Mouse (Mus musculus) stomach, embryonic 16.5 days (tissue): Measurements from ENCODE around the gene LTO1. TPM values are rescaled to one million over a fixed set of nuclear protein-coding genes. Genes with fewer than 3 reads are reported as not detected.

Experiments used
- ATAC-seq: fragments of 200-750 bp; cut with Nextera tagmentation; 2 replicates; pipeline ENCODE4 v1.8.0; 2017; ENCODE audit warnings: moderate number of reproducible peaks, moderate TSS enrichment; ENCODE audit not compliant: insufficient read depth, low FRiP score
- H3K27ac ChIP-seq: fragments of 300-500 bp; sonication (generic); 2 replicates; pipeline ENCODE4 v1.5.1; 2014; ENCODE audit warnings: low read length
- H3K27me3 ChIP-seq: fragments of 300-500 bp; sonication (generic); 2 replicates; pipeline ENCODE4 v1.6.1; 2014; ENCODE audit warnings: low read length, control low read depth, mixed read lengths; ENCODE audit not compliant: control insufficient read depth, insufficient read depth
- H3K36me3 ChIP-seq: fragments of 300-500 bp; sonication (generic); 2 replicates; pipeline ENCODE4 v1.6.1; 2014; ENCODE audit warnings: low read length; ENCODE audit not compliant: control insufficient read depth, insufficient read depth
- H3K4me1 ChIP-seq: fragments of 300-500 bp; sonication (generic); 2 replicates; pipeline ENCODE4 v1.6.1; 2014; ENCODE audit warnings: low read length, control low read depth, mixed read lengths; ENCODE audit not compliant: control insufficient read depth, insufficient read depth
- H3K4me2 ChIP-seq: fragments of 300-500 bp; sonication (generic); 2 replicates; pipeline ENCODE4 v1.6.1; 2014; ENCODE audit warnings: low read depth, low read length, mixed read lengths
- H3K4me3 ChIP-seq: fragments of 300-500 bp; sonication (generic); replicated peaks from 2 replicates; pipeline ENCODE4 v1.5.1; 2014; ENCODE audit warnings: mild to moderate bottlenecking, low read length
- H3K9ac ChIP-seq: fragments of 300-500 bp; sonication (generic); 2 replicates; pipeline ENCODE4 v1.6.1; 2014; ENCODE audit warnings: low read length
- H3K9me3 ChIP-seq: fragments of 300-500 bp; sonication (generic); replicated peaks from 2 replicates; pipeline ENCODE4 v1.6.1; 2016; ENCODE audit warnings: low read length, control low read depth; ENCODE audit not compliant: control insufficient read depth
- WGBS: fragments of 180-500 bp; shearing (Covaris S2); extraction: QIAGEN DNeasy Blood & Tissue Kit; methylation state at CpG from one replicate; pipeline ENCODE4 v1.1.7; 2014; 5-methylcytosine and 5-hydroxymethylcytosine counted together
- polyA plus RNA-seq: library from polyadenylated mRNA; unstranded; fragments of >200 nt; fragmentation: Nextera tagmentation; extraction: Ambion mirVana; gene quantifications from 2 replicates; pipeline ENCODE4 v1.2.1, GENCODE M21; 2015

Gene LTO1
- polyA plus RNA-seq, 1 experiment from 2014 or later = 27.9 TPM

DNA sequence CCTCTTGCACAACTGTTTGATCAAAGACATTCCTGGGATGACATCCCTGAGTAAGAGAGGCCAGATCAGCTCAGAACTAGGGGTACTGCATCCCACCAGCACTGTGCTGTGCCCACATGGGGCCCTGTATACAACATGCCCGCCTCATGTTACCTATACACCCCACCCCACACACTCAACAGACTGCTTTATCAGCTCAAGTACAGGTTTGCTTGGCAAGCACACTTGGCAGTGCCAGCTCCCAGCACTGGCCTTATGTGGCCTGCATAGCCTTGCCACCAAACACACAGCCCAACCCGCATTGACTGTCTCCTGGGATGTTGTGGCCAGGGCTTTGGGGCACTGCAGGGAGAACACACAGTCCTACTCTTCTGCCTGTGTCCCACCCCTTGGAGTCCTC, 12.7 kb downstream of the LTO1 start:
- no peaks in the 10 kb centered on the region for H3K9me3 ChIP-seq
- H3K4me1 ChIP-seq = no peaks in the 10 kb centered on the region
- no peaks in the 10 kb centered on the region for H3K27me3 ChIP-seq
- no peak overlapping the region for H3K4me3 ChIP-seq
- H3K9ac ChIP-seq = no peak overlapping the region
- ATAC-seq = no peak
- 69% methylated on average over 2 of the region's 2 CpGs for WGBS
- H3K27ac ChIP-seq = no peak overlapping the region
- no peaks in the 10 kb centered on the region for H3K36me3 ChIP-seq
- no peak overlapping the region for H3K4me2 ChIP-seq

DNA sequence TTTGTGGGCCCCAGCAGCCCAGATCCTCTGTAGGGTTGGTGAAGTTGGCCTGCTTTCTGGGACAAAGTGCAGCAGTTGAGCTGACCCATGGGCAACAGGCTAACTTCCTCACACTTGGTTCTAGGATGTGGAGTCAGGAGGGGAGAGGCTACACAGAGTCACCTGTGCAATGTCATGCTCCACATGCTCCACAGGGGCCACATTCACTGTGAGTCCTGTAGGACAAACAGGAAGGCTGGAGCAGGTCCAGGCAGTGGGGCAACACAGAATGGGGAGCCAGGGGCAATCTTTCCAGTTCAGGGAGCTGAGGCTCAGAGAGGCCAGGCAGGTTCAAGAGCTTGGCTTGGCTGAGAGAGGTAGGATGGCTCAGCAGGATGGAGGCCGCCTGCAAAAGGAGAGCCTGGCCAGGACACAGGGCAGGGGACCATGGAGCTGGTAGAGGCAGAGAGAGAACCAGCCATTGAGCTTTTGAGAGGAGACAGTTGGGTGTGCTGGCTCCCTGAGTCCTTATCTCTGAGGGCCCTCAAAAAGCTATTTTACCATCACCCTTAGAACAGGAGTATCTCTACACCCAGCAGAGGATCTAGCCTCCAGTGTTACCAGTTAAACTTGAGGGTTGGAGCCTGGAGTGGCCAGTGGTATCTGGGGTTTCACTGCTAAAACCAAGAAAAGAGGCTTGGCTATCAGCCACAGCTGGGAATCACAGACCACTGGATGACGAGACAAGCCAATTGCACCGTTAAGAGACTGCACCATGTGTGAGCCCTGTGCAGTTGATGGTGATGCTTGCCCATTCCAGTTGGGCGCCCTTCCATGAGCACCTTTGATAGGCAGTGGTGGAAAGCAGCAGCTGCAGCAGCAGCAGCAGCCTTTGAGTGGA, 13.3 kb downstream of the LTO1 start:
- no peaks in the 10 kb centered on the region for H3K27me3 ChIP-seq
- no peak overlapping the region for H3K27ac ChIP-seq
- H3K4me3 ChIP-seq = no peak overlapping the region
- WGBS = 71% methylated on average over 4 of the region's 4 CpGs
- H3K9ac ChIP-seq = no peak overlapping the region
- no peaks in the 10 kb centered on the region for H3K9me3 ChIP-seq
- H3K36me3 ChIP-seq = no peaks in the 10 kb centered on the region
- ATAC-seq = no peak
- no peak overlapping the region for H3K4me2 ChIP-seq
- no peaks in the 10 kb centered on the region for H3K4me1 ChIP-seq

DNA sequence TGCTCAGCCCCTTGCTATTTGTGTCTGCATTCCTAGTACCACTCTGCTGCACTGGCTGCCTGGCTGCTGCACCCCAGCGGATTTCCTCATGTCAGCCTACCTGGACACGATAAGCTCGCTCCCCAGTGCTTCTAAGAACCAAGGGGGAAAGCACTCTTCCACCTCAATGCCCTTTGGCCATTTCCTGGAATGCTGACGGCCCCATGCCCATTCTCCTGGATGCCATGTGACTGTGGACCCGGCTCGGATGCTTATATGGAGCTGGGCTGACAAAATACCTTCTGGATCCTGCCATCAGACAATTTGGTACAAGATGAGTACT, 13.9 kb downstream of the LTO1 start:
- H3K9ac ChIP-seq = no peak overlapping the region
- no peaks in the 10 kb centered on the region for H3K27me3 ChIP-seq
- 77% methylated on average over 6 of the region's 6 CpGs for WGBS
- no peak overlapping the region for H3K4me3 ChIP-seq
- no peaks in the 10 kb centered on the region for H3K9me3 ChIP-seq
- ATAC-seq = no peak
- H3K4me2 ChIP-seq = no peak overlapping the region
- H3K4me1 ChIP-seq = no peaks in the 10 kb centered on the region
- no peaks in the 10 kb centered on the region for H3K36me3 ChIP-seq
- no peak overlapping the region for H3K27ac ChIP-seq

- no peaks in the 10 kb centered on the region for H3K4me1 ChIP-seq
- no peaks in the 10 kb centered on the region for H3K36me3 ChIP-seq
- no peak for ATAC-seq
- no peaks in the 10 kb centered on the region for H3K9me3 ChIP-seq
- no peak overlapping the region for H3K4me3 ChIP-seq
- no peak overlapping the region for H3K27ac ChIP-seq
- 64% methylated on average over 8 of the region's 8 CpGs for WGBS
- no peaks in the 10 kb centered on the region for H3K27me3 ChIP-seq
- H3K9ac ChIP-seq = no peak overlapping the region
- H3K4me2 ChIP-seq = no peak overlapping the region
These were observed 14.6 kb downstream of the LTO1 start for GRCm38 (mm10) chr7:144929506-144929905.

- Histone ChIP-seq H3K27ac (no peak overlapping the region), H3K9ac (no peak overlapping the region), H3K27me3 (no peaks in the 10 kb centered on the region), H3K9me3 (no peaks in the 10 kb centered on the region), H3K4me3 (no peak overlapping the region), H3K36me3 (no peaks in the 10 kb centered on the region), H3K4me2 (no peak overlapping the region), H3K4me1 (no peaks in the 10 kb centered on the region)
- 67% methylated on average over 5 of the region's 5 CpGs for WGBS
- ATAC-seq = no peak
These were observed 15.0 kb downstream of the LTO1 start for GRCm38 (mm10) chr7:144929931-144930330.

GRCm38 (mm10) chr7:144931778-144932177, 16.9 kb downstream of the LTO1 start:
- ATAC-seq = no peak
- H3K4me2 ChIP-seq = no peak overlapping the region
- WGBS = 13% methylated on average over 3 of the region's 3 CpGs
- H3K4me1 ChIP-seq = no peaks in the 10 kb centered on the region
- H3K9ac ChIP-seq = no peak overlapping the region
- no peaks in the 10 kb centered on the region for H3K9me3 ChIP-seq
- no peak overlapping the region for H3K4me3 ChIP-seq
- H3K27me3 ChIP-seq = no peaks in the 10 kb centered on the region
- H3K36me3 ChIP-seq = no peaks in the 10 kb centered on the region
- H3K27ac ChIP-seq = no peak overlapping the region

DNA sequence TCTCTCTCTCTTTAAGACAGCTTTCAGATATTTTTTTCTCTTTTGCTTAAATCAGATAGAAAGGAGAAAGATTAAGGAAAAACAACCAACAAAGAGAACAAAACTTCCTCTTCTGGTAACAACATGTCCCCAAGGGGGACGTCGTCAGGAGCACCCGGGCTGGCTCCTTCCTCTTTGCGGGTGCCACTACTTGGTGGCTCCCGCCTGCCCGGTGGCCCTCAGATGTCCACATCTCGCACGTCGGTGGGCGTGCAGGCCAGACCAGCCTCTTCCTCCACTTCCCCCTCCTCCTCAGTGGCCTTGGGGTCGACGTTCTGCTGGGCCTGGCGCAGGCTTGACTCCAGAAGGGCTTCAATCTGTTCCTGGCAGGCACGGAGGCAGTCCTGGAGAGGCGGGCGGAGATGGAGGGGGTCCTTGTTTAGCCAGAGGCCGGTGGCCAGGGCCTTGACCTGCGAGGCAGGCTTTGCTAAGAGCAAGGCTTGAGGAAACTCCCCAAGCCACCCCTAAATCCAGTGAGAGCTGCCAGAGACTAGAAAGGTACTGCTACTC, 17.6 kb downstream of the LTO1 start:
- Histone ChIP-seq H3K9me3 (no peaks in the 10 kb centered on the region), H3K4me1 (no peaks in the 10 kb centered on the region), H3K9ac (no peak overlapping the region), H3K36me3 (no peaks in the 10 kb centered on the region), H3K27ac (no peak overlapping the region), H3K27me3 (no peaks in the 10 kb centered on the region), H3K4me3 (no peak overlapping the region), H3K4me2 (no peak overlapping the region)
- 60% methylated on average over 18 of the region's 18 CpGs for WGBS
- ATAC-seq = no peak

GRCm38 (mm10) chr7:144933336-144933735, 18.4 kb downstream of the LTO1 start:
- 83% methylated on average over 3 of the region's 3 CpGs for WGBS
- Histone ChIP-seq H3K4me3 (no peak overlapping the region), H3K9ac (no peak overlapping the region), H3K4me2 (no peak overlapping the region), H3K36me3 (no peaks in the 10 kb centered on the region), H3K9me3 (no peaks in the 10 kb centered on the region), H3K4me1 (no peaks in the 10 kb centered on the region), H3K27ac (no peak overlapping the region), H3K27me3 (no peaks in the 10 kb centered on the region)
- ATAC-seq = no peak

GRCm38 (mm10) chr7:144933796-144934195, 18.9 kb downstream of the LTO1 start:
- H3K27ac ChIP-seq = no peak overlapping the region
- H3K9ac ChIP-seq = no peak overlapping the region

More at GRCm38 (mm10) chr7:144933796-144934195, 18.9 kb downstream of the LTO1 start:
- Histone ChIP-seq H3K4me1 (no peaks in the 10 kb centered on the region), H3K27me3 (no peaks in the 10 kb centered on the region), H3K9me3 (no peaks in the 10 kb centered on the region), H3K36me3 (no peaks in the 10 kb centered on the region), H3K4me2 (no peak overlapping the region), H3K4me3 (no peak overlapping the region)
- 89% methylated on average over 8 of the region's 8 CpGs for WGBS
- no peak for ATAC-seq
